Mouse (Mus musculus) thymus, postnatal 25 days (tissue): Measurements from ENCODE around the gene Ryr1.
"Not testable (repeated sequence)": the region's sequence is repeated elsewhere in the genome, so short reads cannot be mapped to it uniquely, and the experiment has no call there.

ENCODE experiments used
- DNase-seq: peaks from one replicate; pipeline ENCODE4 v3.0.0; 2022

Ryr1 gene

DNA sequence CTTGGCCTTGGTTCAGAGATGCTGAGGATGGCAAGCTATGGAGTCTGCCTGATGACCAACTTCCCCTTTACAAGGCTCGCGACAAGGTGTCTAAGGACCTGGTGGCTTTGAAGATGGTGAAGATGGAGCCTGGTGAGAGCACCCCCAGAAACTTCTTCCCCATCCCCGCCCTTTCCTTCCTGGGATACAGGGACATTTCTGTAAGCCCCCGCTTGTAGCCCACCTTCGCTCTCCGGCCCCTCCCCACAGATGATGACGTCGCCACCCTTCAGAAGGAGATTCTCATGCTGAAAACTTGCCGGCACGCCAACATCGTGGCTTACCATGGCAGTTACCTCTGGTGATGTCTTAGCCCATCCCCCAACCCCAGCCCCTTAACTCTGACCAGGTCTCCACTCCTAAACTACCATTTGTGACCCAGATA is 141.8 kb downstream of the Ryr1 start:
- peak; percentile 70 for DNase-seq

DNA sequence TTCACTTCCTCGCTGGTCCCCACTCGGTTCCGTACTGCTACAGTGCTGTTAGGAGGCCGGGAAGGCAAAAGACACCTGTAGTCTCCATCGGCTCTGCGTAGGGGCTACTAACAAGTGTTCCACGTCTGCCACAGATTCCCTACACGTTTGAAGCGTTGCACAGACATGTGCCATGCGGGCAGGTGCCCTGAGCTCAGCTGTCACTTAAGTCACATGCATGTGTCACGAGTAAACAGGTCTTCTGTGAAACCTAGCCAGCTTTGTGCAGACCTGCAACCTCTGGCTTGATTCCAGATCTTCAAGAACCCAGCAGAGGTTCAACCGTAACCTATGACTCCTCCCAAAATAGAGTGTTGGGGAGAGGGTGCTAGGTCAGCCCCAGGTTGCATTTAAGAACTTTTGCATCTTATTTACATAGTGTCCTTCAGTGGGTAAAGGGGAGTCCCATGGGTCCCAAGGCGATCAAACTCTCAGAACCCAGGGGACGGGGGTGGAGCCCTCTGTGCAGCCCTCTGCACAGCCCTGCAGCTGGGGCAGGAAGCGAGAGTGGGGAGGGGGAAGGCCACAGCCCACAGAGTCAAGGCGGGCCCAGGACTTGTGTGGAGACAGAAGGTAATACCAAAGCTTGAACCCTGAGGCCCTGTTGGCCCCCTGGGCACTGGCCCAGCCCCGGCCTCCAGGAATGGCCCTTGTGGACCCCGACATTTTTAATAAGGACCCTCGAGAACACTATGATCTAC is 142.5 kb downstream of the Ryr1 start:
- peak; percentile 89 for DNase-seq

DNA sequence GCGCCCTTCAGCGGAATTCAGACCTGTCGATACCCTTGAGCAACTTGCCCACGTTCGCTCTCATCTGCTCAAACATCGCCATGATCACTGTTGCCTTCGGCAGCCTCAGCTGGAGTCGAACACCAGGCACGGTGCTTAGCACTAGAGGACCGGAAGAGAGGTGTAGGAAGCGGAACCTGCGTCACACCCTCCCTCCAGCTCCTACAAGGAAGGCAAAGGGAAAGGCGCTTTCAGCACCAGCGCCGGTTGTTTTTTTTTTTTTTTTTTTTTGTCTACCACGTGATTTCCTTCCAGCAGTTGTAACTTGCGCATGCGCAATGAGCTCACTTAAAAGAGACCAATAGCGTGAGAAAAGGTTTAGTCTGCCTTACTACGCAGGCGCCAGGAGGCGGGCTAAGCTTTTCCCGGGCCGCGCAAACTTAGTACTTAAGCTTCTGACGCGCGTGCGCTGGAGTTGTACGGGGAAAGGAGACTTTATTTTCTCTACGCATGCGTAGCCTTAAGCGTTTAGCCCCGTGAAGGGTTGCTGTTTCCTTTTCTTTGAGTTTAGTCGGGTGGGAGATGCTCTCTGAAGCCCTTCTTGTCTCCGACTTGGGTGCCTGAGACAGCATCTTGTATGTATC is 143.2 kb downstream of the Ryr1 start, which contains the start of the genes Eif3k and Map4k1:
TSS of gene Eif3k (minus strand) at position 214 of the 623 bp plus-strand sequence.
TSS of gene Map4k1 (plus strand) at position 400 of the 623 bp plus-strand sequence.
- DNase-seq: peak; percentile 97

DNA sequence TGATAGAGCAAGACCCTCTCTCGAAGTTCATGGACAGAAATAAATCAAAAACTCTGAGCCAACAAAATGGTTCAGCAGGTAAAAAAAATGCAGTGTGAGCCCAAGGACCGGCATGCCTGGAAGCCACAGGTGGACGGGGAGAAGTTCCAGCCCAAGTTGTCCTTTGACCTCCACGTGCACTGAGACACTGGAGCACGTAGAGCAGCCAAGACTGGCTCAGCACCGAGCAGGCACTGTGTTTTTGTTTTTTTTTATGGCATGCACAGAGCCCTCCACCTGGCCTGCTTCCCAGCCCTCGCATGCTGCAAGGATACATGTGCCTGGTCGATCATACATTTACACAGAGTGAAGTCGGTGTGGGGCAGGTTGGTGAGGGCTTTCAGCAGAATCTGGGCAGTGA is 147.4 kb downstream of the Ryr1 start:
- DNase-seq: no peak

DNA sequence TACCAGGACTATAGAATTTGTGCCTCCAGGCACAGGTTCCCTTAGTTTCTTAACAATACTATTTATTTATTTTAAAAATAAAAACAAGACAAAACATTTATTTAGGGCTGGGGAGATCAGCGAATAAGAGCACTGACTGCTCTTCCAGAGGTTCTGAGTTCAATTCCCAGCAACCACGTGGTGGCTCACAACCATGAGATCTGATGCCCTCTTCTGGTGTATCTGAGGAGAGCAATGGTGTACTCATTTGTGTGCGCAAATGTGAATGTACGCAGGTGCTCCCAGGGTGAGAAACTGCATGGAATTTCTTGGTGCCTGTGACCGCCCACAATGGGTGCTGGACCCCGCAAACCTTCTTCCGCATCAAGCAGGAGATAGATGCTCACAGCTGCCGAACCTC is 152.0 kb downstream of the Ryr1 start:
- DNase-seq: no peak

DNA sequence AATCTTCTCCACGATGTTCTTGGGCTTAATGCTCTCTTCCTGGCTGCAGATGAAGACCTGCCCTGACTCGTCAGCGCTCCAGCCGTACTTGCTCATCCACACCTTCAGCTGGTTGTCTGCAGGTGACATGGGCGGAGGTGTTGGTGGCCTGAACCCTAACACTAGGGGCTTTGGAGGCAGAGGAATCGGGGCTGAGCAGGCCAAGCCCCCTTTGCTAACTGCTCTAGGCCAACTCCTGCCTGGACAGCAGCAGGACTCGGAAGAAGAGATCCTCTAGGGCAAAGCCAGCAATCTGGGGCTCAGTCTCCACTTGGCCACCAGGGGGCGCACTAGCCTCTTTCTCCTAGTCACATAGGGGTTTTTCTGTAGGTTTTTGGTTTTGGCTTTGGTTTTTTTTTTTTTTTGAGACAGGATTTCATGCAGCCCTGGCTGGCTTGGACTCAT is 152.4 kb downstream of the Ryr1 start:
- DNase-seq: peak; percentile 80

DNA sequence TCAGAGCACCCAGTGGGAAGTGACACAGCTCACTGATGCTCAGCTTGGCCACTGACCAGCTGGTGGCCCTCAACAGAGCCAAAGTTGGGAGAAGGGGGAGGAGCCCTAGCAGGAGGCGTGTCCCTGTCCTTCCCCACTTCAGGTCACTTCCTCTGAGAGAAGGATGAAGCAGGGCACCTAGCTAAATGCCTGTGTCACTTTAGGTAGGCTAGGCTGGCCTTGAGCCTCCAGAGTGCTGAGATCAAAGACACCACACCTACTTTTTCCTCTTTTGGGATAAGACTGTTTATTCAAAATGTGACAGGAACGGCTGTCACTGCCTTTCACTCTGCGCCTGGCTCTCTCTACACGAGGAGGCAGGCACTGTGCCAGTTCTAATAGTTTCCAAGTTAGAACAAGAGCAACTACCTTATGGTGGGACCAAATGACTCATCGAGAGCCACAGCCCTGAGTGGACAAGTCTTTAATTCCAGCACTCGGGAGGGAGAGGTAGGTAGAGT is 153.2 kb downstream of the Ryr1 start:
- DNase-seq: no peak

DNA sequence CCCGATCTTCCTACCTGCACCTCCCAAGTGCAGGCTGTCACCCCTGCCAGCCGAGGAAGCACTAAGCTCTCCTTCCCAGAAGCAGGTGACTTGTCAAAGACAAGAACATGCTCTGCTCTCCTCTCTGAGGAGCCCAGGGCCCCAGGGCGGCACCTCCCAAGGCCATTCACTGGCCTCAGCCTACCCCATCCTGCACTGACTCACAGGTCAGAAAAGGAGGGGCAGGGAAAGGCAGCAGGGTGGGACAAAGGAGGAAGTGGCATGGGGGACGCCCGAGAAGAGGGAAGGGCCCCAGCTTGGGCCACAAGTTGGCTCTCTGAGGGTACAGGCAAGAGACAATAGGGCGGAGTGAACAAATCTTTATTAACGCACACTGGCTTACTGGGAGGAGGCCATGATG is 153.9 kb downstream of the Ryr1 start:
- no peak for DNase-seq

DNA sequence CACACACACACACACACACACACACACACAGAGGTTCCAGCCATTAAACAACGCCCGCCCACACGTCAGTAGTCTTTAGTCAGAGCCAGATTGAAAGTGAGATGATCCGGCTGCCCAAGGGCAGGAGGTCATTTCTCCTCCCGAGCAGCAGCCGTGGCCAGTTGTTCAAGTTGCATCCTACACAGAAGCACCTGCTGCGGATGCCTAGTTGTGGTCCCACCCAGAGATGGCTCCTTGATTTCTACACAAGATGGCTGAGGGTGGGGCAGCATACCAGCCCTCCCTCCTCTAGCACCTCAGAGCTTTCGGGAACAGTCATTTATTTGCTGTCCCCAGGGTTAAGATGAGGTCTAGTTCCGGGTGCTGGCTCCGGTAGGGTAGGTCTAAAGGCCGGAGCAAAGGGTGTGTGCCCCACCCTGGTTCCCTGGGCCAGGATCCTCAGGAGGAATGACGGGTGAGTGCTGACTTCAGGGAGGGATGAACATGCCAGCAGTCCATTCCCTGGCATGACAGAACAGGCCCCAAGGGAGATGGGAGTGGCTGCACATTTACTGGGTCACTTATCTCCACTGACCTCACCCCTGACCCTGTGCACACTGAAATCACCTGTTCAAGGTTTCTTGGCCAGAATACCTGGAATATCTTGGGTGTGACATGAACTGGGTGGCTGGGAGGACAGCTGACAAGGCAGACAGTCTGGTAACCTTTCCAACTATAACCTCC is 155.1 kb downstream of the Ryr1 start:
- DNase-seq: no peak

DNA sequence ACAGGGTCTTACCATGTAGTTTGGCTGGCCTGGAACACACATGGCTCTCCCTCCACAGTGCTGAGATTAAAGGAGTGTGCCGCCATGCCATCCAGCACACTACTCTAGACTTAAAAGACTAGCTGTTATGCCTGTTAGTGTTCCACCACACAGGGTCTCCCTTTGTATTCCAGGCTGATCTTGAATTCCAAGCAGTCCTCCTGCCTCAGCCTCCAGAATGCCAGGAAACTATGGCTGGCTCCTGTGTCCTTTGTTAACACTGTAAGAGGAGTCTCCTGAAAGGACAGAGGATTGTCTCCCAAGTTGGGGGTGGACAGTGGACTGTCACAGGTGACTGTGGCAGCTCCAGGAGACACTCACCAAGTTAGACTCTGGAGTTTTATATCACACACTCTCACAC is 155.7 kb downstream of the Ryr1 start:
- DNase-seq: no peak

DNA sequence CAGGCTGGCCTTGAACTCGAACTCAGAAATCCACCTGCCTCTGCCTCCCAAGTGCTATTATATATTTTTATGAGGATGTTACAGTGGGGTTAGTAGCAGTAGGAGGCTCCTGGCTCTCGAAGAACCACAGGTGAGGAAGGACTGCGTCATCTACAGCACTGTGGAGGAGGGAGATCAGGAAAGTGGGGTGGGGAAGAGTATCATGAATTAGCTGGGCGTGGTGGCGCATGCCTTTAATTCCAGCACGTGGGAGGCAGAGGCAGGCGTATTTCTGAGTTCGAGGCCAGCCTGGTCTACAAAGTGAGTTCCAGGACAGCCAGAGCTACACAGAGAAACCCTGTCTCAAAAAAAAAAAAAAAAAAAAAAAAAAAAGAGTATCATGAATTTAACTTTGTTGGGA is 156.9 kb downstream of the Ryr1 start:
- not testable (repeated sequence) for DNase-seq

DNA sequence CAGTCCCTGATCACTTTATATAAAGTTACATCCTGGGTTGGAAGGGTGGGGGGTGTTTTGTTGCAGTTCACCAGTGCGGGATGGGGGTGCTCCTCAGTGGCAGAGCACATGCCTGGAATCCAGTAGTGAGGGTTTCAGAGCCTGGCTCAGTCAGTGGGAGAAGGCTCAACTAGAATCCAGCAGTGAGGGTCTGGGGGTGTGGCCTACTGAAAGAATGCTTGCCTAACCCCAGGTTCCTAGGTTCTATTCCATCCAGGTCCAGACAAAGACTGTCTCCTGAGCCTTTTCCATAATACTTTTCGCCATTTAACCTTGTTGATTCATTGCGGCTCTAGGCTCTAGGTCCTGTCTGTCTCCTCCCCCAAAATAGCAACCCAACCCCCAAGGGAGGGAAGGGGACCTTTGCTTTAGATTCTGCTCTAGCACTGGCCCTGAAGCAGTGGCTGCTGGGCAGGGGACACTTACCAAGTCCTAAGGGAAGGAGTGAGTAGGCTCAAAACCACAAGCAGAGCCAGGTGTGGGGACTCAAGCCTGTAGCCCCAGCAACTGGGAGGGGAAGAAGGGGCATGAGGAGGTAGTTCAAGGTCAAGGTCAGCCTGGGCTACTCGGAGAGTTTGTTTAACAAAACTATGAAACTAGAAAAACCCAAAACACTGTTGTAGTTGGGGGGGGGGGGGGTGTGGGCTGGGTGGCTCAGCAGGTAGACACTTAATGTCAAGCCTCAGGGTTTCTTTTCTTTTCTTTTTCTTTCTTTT is 158.1 kb downstream of the Ryr1 start:
- no peak for DNase-seq

DNA sequence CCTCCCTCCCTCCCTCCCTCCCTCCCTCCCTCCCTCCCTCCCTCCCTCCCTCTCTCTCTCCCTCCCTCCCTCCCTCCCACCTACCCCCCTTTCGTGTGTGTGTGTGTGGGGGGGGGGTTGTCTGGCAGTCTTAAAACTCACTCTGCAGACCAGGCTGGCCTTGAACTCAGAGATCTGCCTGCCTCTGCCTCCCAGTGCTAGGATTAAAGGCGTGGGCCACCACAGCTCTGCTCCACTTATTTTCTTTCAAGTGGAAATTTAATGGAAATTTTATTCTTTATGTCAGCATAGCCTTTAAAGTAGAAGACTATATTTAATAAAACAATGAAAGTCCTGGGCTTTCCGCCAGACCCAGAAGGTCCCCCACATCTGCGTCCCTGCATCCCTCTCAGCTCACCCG is 158.8 kb downstream of the Ryr1 start:
- no peak for DNase-seq

DNA sequence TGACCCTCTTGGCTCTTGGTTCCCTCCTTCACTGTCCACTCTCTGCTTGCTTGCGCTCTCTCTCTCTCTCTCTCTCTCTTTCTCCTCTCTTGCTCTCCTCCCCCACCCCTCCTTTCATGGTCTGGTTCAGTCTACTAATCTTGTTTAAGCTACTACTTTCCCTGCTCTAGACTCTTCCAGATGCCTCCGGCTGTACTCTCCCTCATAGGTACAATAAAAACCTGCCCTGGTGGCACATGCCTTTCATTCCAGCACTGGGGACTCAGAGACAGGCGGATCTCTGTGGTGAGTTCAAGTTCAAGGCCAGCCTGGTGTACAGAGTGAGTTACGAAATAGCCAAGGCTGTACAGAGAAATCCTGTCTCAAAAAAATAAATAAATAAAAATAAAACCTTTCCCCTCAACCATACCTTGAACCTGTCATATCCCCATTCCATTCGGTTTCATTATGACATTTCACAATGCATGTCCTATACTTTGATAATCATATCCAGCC is 159.6 kb downstream of the Ryr1 start:
- DNase-seq: no peak

DNA sequence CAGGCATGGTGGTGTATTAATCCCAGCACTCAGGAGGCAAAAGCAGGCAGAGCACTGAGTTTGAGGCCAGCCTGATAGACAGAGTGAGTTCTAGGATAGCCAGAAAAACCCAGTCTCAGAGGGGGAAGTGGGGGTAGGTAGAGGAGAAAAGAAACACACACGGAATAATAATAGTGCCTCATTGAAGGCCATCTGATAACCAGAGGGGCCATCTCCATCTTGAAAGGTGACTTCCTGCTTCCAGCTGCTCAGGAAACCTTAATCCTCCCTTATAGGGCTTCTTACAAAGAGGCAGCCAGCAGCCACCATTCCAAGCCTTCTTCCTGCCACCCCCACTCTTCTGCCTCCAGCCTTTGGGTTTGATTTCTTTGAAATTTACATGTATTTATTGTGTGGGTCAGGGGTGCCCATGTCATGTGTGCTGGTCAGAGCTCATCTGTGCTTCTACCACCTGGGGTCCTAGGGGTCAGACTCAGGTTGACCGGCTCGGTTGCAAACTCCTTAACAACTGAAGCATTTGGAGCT is 161.5 kb downstream of the Ryr1 start:
- no peak for DNase-seq

DNA sequence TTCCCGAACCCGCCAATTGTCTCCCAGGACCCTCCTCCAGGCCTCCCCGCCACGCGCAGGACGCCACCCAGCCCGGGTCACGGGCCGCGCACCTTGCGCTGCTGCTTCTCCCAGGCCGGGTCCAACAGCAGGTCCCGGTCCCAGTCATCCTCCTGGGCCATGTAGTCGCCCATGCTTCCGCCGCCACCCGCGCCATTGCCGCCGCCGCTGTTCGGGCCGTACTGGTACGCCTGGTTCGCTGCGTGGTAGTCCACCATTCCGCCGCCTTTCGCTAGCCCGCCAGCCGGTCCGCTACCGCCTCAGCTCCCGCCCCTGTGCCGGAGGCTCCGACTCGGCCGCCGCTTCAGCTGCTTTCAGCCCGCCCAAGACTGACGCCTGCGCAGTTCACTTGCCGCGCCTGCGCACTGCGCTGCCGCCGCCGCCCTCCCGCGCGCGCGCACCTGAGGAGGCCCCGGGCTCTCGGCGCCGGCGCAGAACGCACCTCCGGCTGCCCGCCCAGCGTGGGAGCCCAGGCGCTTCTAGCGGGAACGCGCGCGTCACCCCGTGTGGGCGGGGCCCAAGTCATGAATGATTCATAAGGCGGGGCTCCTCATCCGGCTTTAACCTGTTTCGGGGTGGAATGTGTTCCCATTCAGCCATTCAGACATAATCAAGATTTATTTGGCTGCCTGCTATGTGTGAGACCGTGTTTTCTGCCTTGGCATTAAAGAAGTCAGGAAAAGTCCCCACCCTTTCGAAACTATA is 162.9 kb downstream of the Ryr1 start, which contains the start of gene Actn4:
TSS of gene Actn4 (minus strand) at position 414 of the 744 bp plus-strand sequence.
- DNase-seq: peak; percentile 99

DNA sequence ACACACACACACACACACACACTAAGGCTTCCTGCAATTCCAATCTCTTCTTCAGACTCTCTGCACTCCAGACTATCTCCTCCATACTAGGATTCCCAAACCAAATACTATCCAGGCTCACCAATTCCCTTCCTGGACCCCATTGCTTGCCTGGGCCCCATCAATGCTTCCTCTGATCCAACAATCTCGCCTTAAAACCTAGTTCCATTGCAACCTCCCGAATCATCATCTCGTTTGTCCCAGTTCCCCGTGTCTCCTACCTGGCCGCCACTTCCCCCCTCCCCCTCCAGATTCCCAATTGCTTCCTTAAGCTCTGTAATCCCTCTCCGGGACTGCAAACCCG is 163.4 kb downstream of the Ryr1 start:
- no peak for DNase-seq

DNA sequence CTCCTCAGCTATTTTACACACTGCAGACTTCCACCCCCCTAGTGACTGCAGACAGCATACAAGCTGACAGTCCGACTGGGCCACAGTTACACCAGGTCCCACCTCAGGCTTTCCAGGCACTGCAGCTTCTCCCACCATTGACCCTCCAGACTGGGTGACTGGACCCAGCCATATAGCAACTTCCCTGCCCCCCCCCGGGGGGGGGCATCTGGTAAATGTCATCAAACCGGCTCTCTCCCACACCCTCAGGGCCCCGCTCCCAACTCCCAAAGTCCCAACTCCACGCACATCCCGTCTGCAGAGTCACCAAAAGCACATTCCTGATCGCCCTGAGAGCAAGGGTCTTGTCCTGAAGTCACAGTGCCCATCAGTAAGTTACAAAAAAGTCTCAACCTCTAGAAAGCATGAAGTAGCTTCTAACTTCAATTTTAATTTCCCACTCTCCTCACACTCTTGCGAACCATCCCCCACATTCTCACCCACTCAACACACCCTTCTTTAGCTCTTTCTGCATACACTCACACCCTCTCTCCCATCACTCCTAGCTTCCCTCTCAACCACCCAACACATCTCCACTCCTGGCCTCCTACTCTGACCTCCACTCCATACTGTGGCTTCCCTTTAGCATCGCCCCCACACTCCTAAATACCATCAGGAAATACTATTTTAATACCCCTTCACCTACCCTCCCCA is 164.5 kb downstream of the Ryr1 start:
- DNase-seq: no peak

DNA sequence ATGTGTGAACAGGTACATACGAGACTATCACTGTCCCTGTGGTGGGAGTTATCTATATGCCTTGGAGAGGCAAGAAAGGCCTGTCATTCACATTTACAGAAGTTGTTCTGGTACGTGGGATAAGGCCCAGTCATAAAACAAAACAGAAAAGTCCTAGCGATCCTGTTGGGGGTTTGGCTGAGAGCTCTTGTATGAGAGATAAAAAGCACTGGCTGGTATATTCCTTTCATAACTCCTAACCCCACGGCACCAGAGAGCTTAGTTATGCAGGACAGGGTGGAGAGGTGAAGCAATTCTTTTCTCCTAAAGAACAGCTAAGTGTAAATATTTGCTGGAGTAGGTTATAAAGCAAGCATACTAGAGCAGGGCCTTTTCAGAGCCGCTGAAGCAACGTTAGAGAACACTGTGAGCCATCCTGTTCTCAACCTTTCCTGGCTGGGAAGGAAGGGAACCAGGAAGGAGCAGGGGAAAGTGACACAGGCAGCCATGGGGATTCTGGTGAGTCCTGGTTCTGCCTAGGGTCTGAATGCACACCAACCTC is 165.4 kb downstream of the Ryr1 start:
- DNase-seq: no peak

DNA sequence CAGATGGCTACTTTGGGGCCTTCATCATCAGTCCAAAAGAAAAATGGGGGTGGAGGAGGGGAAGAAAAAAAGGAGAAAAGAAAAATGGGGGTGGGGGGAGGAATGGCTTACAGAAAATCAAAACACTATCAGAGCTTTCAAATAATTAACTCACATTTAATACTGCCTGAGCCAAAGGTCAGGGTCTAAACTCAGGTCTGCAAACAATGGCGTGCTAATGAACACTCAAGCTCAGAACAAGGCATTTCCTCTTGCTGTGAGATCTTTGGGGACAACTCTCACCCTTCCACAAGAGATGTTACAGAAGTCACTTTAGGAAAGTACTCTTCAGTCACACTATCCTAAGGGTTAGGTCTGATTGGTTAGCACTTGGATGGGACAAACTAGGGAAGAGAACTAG is 166.2 kb downstream of the Ryr1 start:
- no peak for DNase-seq
